Mouse (Mus musculus): ENCODE measurements around the gene Slc1a2.

Slc1a2 gene

DNA sequence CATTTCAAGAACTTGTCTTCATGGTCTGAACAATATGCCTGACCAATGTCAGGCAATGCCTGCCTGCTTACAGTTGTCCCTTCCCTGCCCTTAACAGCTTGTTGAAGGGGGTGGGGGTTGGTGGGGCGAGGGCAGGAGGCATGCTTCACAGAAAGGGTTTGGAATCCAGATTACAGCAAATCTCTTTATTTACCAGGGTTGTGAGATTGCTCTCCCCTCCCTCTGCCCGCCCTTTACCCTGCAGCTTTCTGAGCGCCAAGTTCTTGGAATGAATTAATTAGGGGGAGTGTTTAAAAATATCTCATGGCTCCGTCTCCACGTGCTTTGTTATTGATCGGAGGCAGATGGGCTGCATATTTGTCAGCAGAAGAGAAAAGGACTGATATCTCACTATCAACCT lies 4.9 kb downstream of the Slc1a2 start:
- no peak for DNase-seq (ENCODE audit: low spot score in 2 of 2)

DNA sequence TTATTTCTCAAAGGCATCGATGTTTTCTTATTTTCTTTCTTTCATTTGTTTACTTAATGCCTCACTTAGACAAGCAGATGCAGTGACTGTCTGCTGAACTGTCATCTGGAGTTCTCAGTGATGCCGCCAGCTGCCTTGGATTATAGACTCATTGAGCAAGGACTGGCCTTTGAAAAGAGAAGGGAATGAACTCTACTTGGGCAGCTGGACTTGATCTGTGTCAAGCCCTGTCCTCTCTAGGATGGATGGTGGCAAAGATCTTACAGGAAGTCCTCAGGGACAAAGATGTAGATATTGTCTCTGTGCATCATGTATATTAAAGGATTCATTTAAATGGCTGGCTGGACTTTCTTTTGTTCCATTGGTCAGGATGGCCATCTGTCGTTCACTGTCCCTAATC lies 5.4 kb downstream of the Slc1a2 start:
- DNase-seq (ENCODE audit: low spot score in 2 of 2) = no peak

DNA sequence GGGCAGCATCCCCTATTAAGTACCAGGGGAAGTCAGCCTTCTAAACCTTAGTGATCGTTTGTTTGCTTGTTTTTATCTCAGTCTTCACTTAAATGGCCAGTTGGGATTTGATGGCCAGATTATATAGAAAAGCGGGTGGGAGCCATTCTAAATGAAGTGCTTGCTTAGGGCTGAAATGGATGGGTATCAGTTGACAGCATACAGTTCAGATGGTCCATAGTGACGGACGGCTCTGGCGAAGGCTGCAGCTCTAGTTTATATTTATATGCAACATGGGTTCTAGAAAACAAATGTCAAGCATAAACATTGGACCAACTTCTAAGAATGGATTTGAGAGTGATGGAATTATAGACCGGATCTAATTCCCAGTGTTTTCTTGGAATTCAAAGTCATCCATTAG lies 9.5 kb downstream of the Slc1a2 start:
- no peak for DNase-seq (ENCODE audit: low spot score in 2 of 2)

DNA sequence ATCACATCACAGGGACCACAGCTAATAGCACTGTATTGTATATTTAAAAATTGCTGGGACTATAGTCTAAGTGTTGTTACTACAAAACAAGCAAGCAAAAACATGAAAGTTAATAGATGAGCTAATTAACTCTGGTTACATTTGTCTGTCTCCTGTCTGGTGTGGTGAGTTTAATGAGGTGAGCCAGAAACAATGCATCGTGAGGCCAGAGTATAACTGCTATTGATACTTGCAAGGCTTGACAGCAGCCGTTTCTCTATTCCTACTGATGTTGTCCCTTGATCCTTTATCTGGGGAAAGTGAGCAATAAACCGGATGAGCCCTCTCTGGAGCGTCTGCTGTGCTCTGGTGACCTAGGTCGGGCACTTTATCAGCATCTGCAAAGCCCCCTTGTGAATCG lies 11.1 kb downstream of the Slc1a2 start:
- no peak for DNase-seq (ENCODE audit: low spot score in 2 of 2)

DNA sequence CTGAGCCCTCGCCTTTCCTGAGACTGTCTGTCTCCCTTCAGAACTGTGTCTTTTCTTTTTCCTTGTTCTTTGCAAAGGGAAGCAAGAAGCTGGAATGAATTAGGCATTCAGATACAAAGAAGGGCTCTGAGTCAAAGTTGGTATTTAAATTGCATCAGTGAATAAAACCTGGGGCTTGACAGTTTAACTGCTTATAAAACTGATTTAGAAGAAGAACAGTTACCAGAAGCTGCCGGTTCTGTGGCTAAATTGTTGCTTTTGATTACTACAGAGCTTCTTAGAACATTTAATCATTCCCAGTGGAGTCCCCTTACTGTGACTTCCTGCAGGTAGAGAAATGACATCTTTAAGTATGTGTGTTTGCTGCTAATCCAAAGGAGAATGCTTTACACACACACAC lies 16.1 kb downstream of the Slc1a2 start:
- DNase-seq (ENCODE audit: low spot score in 2 of 2) = no peak

DNA sequence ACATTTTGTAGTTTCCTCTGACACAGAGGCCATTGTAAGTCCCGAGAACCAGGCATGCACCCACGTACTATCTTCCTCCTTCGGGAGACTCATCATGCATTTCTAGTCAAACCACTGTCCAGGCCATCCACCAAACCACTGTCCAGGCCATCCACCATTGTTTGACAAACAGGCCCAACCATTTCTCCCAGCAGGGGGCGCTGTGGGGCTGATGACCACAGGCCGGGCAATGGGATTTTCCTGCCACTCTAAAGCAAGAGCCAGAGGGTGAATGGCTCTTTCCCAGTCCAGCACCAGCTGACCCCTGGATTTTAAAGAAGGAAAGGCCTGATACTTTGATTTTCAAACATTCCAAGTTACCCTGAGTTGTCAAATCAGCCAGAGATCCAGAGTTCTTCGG lies 16.8 kb downstream of the Slc1a2 start:
- DNase-seq (ENCODE audit: low spot score in 2 of 2) = peak; percentile 60 to 73

DNA sequence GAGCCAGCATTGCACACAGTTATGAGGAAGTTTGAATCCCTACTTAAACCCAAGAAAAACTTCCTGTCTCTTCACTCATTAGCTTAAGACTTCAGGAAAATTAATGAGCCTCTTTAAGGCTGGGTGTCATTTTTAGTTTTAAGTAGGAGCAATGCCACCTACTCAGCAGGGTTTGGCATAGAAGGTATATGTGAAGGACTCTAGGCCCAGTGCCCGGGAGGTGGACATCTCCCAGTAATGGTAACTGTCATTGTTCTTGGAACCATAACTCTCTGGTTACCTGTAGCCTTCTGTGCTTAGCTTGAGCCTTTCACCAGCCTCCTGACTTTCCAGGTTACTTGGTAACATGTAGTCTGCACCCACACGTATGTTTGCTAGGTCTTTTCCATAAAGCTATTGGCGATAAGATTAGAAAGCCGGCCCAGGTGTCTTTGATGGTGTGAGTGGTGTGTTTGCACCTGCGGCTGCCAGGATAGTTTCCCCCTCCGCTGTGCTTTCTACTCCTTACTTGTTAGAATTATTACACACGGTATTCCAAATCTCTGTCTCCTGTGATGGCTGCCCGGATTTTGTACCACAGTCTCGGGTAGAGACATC lies 18.4 kb downstream of the Slc1a2 start:
- no peak for DNase-seq (ENCODE audit: low spot score in 2 of 2)

DNA sequence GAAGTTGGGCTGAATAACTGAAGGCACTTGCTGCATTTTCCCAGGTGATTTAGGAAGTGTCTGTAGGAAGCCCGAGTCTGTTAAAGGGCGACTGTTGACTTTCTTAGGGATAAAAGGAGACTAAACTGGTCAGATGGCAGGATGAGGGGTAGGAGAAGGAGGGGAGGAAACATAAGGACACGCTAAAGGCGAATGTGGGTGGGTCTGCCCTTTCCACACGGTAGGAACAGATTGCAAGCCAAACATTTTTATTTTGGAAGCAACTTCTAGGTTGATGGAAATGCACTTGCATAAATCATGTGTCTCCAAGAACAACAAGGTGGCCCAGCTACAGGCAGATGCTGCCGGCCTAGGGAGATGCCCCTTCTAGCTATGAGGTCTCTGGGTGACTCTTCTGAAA lies 18.9 kb downstream of the Slc1a2 start:
- no peak for DNase-seq (ENCODE audit: low spot score in 2 of 2)

DNA sequence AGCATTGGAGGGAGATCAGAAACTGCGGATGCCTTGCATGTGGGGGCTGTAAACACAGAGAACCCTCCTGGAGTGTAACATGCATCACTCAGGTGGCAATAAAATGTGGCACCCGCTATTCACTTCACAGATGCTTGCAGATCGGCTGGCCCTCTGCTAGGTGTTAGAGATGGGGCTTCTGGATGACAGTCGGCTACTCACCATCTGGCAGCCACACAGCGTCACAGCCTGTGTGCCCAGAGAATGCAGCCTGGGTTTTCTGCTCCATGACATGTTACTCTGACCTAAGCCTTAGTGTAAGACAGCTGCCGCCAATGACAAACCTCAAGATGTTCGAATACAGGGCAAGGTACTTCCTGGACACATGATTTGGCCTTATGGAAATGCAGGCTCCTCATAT lies 22.9 kb downstream of the Slc1a2 start:
- DNase-seq (ENCODE audit: low spot score in 2 of 2) = no peak

DNA sequence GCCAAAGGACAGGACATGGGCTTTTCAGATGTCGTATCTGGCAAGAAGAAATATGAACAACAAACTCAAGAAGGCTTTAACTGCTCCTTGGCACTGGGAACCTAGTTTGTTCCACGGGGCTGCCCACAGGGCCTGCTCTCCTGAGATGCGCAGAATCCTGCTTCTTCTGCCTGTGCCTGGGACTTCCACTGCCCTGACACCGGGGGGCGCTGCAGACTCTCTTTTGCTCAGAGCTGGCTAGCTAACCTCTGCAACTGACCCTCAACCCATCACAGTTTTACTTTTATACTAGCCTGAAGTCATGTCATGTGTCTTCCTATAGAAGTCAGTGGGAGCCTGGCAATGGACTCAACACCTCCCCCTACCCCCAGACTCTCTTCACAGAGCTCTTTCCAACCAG lies 23.7 kb downstream of the Slc1a2 start:
- DNase-seq (ENCODE audit: low spot score in 2 of 2) = peak in 1 of 2 experiments; percentile 58

DNA sequence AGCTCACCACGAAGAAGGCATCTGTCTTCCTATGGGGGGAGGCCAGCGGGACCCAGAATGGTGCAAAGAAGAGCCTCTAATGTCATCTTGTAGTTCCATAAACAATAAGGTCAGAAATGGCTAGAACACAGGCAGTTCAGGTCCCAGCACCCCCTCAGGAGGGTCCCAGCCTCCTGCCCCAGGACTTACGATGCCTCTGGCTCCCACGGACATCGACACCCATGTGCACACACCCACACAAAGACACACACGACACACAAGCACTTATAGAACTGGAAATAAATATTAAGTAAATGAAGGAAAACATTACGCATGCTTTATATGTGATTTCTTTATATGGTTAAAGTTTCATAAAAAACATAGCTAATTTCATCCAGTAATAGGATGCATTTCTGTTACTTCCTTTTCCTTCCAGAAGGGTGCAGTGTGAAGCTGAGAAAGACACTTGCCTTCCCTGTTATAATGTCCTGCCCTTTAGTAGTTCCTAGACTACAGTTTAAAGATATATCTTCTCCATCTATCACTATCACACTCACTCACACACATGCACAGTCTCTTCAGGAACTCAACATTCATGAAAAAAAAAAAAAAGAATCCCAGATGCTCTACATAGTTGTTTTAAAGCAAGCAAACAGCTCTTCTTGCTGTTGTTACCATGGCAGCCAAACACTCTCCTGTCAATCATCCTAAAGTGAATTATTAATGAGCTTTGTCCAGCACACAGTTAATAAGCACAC lies 27.1 kb downstream of the Slc1a2 start:
- no peak for DNase-seq (ENCODE audit: low spot score in 2 of 2)

DNA sequence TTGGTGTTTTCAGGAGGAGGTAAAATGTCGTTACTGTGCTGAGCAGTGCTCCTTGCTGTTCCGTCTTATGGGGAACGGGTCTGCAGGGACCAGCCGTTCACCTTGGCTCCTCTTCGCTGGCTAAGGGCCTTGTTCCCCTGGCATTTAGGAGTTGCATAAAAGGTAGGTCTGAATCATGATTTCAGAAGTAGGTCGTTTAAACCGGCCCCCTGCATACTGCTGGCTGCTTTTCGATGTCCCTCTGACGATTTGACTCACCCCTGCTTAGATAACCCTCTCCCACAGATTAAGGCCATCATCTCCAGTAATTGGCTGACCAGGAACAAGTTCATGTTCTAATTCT lies 27.6 kb downstream of the Slc1a2 start:
- DNase-seq (ENCODE audit: low spot score in 2 of 2) = no peak

DNA sequence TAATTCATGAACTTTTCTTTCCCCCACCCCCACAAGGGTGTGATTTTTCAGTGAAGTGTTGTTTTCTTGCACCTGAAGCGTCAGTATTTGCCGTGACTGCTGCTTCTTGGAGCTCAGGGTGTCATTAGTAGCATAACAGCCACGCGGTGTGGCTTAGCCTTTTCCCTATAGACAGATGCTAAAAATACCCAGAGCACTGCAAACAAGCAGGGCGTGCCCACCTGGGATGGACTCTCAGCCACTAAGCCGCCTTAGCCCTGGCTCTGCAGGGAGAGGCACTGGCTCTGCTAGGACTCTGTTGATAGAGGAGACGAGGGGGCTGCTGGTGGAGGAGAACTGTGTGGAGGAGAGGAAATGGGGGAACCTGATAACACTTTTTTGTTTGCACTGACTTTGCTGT lies 35.1 kb downstream of the Slc1a2 start:
- DNase-seq (ENCODE audit: low spot score in 2 of 2) = no peak

DNA sequence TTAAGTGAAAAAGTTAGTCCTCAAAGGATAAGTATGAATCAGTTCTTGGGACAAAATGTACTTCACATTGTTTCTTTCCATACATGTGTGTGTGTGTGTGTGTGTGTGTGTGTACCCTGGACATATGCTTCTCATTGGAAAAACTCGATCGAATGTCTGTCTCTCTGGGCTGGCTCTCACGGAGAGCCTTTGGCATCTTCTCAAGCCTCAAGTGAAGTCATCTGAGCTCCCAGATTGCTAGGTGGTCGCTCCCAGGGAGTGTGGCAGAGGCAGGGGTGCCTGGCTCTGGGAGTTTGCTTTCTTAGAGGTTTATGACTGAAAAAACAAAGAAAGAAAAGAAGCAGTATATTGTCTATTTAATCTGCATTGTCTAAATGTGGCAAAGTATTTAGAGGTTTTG lies 36.3 kb downstream of the Slc1a2 start:
- DNase-seq (ENCODE audit: low spot score in 2 of 2) = no peak

DNA sequence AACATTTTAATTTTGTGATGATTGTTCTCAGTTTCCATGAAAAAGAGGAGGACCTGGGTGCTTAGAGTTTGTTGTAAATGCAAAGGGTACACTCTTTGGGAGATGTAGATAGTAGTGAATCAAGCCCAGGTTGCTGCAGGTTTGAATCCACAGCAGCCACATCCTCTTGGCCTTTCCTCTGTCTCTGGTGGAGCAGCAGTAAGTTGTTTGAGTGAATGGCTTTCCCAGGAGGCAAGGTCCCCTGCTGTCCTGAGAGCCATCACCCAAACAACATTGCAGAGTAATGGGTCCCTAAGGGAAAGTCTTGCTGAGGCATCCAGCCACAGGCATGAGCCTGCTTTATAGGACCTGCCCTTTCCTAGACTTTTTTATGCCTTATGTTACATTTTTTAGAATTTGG lies 37.1 kb downstream of the Slc1a2 start:
- DNase-seq (ENCODE audit: low spot score in 2 of 2) = no peak

DNA sequence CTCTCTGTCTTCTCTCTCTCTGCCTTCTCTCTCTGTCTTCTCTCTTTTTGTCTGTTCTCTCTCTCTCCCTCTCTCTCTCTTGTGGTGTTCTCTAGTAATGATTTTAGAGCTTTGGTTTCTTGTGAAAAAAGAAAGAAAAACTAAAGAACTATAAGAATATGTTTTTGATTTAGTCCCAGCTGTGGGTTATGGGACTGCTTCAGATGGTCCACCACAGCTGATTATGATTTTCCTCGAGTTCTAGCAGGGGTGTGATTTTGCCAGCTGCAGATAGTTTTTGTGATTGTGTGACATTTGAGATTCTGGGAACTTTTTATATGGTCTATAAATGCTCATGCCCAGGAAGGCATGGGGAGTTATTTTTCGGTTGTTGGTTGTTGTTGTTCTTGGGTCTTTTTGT lies 39.3 kb downstream of the Slc1a2 start:
- DNase-seq (ENCODE audit: low spot score in 2 of 2) = no peak

DNA sequence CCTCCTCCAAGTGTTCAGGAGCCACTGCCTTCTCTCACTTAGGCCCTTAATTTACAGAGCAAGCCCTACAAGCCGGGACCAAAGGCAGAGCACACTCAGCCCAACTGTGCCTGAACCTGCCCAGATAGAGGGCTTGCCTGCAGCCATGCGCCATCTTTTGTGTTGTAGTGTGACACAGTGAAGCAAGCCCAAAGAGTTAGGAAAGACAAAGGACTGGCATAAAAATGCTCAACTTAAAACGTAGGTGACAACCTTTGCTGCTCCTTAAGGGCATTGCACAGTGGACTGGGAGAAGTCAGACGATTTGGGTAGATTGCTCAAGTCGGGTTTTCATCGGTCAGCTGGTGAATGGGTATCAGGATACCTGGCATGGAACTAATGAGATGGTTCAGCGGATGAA lies 41.5 kb downstream of the Slc1a2 start:
- no peak for DNase-seq (ENCODE audit: low spot score in 2 of 2)

DNA sequence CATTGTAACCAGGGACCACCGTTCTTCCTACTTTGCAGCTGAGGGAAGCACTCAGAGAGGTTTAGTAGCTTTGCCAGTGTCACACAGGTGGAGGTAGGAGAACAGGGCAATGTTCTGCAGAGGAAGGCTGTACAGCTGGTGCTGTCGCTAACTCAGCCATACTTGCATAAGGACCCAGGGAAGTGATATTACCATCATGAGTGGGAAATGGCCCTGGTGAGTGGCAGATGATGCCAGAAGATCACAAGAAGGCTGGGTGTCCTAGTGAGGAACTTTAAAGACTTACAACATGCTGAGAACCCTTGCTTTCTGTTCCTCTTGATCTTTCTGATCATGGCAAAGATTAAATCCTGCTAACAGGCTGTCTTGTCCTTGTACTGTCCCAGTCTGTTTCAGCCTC lies 42.2 kb downstream of the Slc1a2 start:
- DNase-seq (ENCODE audit: low spot score in 2 of 2) = no peak

DNA sequence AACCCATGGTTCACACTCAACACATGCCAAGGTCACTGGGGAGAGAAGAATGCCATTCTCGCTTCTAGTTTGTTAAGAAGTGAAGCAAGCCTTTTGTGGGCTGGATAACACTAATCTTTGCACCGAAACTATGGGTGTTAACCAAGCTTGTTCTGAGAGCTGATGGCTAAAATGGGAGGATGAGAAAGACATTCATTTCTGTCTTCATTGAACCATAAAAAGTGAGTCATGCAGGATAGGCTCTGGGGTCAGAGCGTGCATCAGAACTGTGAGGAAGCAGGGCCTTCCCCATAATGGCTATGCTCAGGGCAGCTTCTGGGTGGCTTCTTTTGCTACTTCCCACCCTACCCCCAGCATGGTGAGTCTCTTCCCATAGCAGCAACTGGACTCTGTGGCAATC lies 42.9 kb downstream of the Slc1a2 start:
- no peak for DNase-seq (ENCODE audit: low spot score in 2 of 2)

DNA sequence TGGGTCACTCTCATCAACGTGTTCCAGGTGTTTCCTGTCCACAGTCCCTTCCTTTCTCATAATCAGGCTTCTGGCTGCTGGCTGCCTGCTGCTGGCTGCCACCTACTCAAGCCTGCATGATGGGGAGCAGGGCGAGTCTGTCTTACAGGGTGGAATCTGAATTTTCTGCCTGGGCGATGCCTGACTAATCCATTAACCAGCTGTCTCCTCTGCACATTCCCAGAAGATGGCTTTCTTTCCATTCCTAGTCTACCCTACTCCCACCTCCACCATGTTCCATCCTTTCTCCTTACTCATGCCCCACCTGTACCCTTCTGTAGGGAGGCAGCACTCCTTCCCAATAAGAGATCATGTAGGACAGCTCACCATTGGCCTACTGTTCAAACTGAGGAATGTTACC lies 45.1 kb downstream of the Slc1a2 start:
- DNase-seq (ENCODE audit: low spot score in 2 of 2) = no peak

DNA sequence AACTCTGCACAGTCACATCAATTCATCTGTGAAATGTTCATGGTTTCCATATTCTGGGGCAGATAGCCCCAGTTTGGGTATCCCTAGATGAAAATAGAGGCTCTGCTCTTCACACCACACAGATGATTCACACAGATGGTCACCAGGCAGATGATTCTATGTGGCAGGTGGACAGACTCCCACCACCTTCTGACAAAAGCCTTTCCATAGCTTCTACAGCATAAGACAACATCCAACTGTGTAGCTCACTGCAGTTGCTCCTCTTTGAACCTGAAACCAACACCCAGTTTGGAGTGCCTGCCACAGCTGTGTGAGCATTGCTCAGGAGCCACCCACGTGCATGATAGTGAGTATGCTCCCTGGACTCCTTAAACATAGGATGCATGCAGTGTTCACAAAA lies 46.3 kb downstream of the Slc1a2 start:
- peak in 1 of 2 experiments; percentile 64 for DNase-seq (ENCODE audit: low spot score in 2 of 2)

DNA sequence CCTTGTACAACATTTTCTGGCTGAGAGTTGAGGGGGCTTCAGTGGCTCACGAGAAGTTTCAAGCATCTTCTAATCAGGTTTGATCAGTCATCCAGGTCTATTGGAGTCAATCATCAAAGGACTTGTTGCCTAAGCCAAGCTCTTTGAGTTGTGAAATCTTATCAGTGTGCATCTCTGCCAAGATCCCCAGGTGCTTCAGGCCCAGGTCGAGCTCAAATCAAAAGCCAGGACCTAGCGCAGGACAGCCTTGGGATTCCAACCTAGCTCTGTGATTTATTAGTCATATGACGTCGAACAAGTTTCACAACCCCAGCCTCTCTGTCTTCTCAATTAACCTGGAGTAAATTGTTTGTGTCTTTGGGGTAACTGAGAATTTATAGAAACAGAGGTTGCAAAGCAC lies 53.1 kb downstream of the Slc1a2 start:
- DNase-seq (ENCODE audit: low spot score in 2 of 2) = no peak

DNA sequence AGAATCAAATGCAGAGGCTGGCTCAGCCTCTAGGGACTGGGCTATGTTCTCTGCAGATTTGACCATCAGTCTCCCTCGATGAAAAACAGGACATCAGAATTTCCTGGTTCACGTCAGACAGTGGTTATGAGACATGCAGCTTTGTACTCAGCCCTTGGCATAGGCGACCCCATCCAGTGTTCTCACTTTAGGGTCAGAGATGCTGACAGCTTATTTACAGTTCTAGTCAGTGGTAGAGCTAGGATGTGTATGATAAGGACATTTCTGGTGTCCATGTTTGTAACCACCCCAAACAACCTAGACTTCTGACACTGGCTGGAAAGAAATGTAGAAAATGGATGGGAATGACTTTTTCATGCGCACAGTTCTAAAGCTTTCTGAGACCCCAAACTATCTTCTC lies 53.6 kb downstream of the Slc1a2 start:
- no peak for DNase-seq (ENCODE audit: low spot score in 2 of 2)

Measured in right cerebral cortex, postnatal 10 days (tissue).